Mouse (Mus musculus): ENCODE results near the gene Mif. TPM values are rescaled to one million over a fixed set of nuclear protein-coding genes. Genes with fewer than 3 reads are reported as not detected.

Gene Mif
- total and polyA plus RNA-seq, 2 experiments from 2014 or later: 976 to 1,685 TPM

DNA sequence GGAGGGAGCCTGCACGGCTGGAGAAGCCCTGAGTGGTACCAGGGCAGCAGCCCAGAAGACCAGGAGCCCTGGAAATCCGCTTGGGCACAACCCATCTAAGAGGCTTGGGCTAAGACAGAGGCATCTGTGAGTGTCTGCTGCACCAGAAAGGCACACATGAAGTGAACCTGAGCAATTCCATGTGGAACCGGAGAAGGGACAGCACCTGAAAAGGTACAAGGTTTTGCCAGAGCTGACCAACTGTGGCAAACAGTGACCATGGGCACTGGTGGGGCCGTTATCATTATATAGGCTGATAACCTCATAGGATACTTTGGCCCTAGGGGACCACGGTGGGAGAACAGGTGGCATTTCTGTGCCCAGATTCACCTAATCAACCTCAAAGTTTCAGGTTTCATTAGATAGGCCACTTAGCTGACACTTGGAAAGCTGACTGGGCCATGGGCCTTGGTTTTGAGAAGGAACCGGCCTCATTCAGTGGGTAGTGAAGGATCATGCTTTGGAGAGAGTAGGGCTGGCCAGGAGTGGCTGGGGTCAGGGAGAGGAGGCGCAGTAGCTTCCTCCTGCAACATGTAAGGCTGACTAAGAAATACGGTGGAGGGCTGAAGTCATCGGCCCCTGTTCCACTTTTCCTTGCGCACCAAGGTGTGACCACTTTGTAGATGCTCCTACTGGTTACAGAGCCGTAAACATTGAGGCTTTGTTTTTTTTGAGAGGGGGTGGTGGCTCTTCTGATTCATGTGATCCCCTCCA, 3.7 kb downstream of the Mif start:
- H3K4me2 ChIP-seq (ENCODE audit: low read depth, low read length, poor library complexity, severe bottlenecking): no peak overlapping the region
- 85% methylated on average over 11 of the region's 11 CpGs for WGBS
- DNase-seq (ENCODE audit: low spot score) (no peak), ATAC-seq (ENCODE audit: low FRiP score) (no peak)
- no peak overlapping the region for H3K4me3 ChIP-seq (ENCODE audit: low read depth, low read length)
- H3K27me3 ChIP-seq (ENCODE audit: insufficient read depth, low read length): no peaks in the 10 kb centered on the region
- H3K4me1 ChIP-seq (ENCODE audit: insufficient read depth, low read length): peaks cover 9% of the 10 kb centered on the region; the same call in 1 of the 2 replicates
- peaks cover 15% of the 10 kb centered on the region; the same call in 1 of the 2 replicates for H3K36me3 ChIP-seq (ENCODE audit: insufficient read depth, low read length)
- H3K27ac ChIP-seq (ENCODE audit: low read depth, low read length): no peak overlapping the region
- no peak overlapping the region for H3K9ac ChIP-seq (replicated peaks; ENCODE audit: low read length, poor library complexity, severe bottlenecking)
- no peak for TF ChIP-seq CTCF (IDR thresholded peaks at IDR 0.05)
- H3K9me3 ChIP-seq (ENCODE audit: low read length): no peaks in the 10 kb centered on the region

DNA sequence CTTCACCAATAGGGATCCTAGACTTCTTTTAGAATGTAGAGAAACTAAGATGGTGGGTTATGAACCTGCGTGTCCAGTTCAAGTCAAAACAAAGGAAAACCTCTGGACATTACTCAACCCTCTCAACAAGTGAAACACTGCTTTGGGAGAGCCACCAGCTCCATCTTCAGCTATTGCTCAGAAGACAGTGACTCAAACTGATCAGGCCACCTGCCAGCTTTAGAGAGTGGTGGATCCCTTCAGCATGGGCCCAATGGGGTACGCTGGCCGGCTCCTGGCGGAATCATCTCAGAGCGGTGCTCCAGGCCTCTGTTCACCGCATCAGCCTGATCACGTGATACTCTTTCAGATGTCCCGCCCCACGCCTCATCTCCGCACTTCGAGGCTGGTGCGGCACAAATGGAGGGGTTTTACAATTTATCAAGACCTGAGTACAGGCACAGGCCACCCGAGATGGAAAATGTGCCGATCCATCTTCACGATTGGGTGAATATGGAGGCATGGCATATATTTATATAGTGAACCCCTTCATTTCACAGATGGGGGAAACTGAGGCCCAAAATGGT, 4.5 kb downstream of the Mif start:
- WGBS: 92% methylated on average over 15 of the region's 15 CpGs
- H3K27me3 ChIP-seq (ENCODE audit: insufficient read depth, low read length): no peaks in the 10 kb centered on the region
- no peak overlapping the region for H3K4me2 ChIP-seq (ENCODE audit: low read depth, low read length, poor library complexity, severe bottlenecking)
- peaks cover 15% of the 10 kb centered on the region; the same call in 1 of the 2 replicates for H3K36me3 ChIP-seq (ENCODE audit: insufficient read depth, low read length)
- no peak overlapping the region for H3K9ac ChIP-seq (replicated peaks; ENCODE audit: low read length, poor library complexity, severe bottlenecking)
- no peaks in the 10 kb centered on the region for H3K9me3 ChIP-seq (ENCODE audit: low read length)
- H3K4me1 ChIP-seq (ENCODE audit: insufficient read depth, low read length): 0 out of 2 replicates have a peak, but pooled peaks cover 7% of the 10 kb centered on the region
- H3K4me3 ChIP-seq (ENCODE audit: low read depth, low read length): no peak overlapping the region
- TF ChIP-seq CTCF (IDR thresholded peaks at IDR 0.05): no peak
- DNase-seq (ENCODE audit: low spot score): no peak
- no peak for ATAC-seq (ENCODE audit: low FRiP score)
- no peak overlapping the region for H3K27ac ChIP-seq (ENCODE audit: low read depth, low read length)

DNA sequence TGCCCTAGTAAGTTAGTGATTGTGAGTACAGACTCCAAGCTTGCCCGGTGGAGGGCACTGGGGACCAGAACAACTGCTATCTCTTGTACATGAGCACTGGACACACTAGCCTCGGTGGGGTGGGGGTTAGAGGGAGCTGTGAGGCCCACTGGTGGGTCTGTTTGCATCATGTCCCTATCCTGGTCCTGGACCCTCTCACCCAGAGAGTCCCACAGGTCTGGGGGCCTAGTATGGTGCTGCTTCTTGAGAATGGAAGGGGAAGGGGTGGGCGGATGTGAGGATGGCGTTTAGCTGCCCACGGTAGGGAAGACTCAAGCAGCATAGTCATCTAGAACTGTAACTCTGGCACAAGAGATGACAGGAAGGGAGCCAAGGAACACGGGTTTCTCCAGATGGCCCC, 5.2 kb downstream of the Mif start:
- Histone ChIP-seq H3K4me1 (ENCODE audit: insufficient read depth, low read length) (0 out of 2 replicates have a peak, but pooled peaks cover 7% of the 10 kb centered on the region), H3K9me3 (ENCODE audit: low read length) (no peaks in the 10 kb centered on the region), H3K4me2 (ENCODE audit: low read depth, low read length, poor library complexity, severe bottlenecking) (no peak overlapping the region), H3K27me3 (ENCODE audit: insufficient read depth, low read length) (no peaks in the 10 kb centered on the region), H3K27ac (ENCODE audit: low read depth, low read length) (no peak overlapping the region), H3K9ac (replicated peaks; ENCODE audit: low read length, poor library complexity, severe bottlenecking) (no peak overlapping the region), H3K36me3 (ENCODE audit: insufficient read depth, low read length) (peaks cover 15% of the 10 kb centered on the region; the same call in 1 of the 2 replicates), H3K4me3 (ENCODE audit: low read depth, low read length) (no peak overlapping the region)
- ATAC-seq (ENCODE audit: low FRiP score) (no peak), DNase-seq (ENCODE audit: low spot score) (no peak)
- TF ChIP-seq CTCF (IDR thresholded peaks at IDR 0.05): no peak
- 87% methylated on average over 6 of the region's 6 CpGs for WGBS

DNA sequence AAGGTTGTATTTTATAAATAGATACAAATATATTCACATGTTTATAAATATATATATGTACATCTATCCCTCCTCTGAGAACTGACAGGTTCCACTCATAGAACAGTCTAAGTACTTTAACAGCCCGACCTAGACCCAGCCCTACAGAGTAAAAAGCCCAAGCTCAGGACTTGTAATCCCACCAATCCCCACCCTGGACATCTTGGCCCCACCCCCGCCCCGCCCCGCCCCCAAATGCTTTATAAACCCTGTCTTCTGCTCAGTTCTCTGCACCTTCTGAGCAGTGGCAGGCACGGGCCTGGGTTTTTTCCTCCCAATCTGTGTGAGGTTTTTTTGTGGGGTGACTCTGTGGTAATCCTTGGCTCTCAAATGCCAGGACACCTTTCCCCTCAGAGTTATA, 5.9 kb downstream of the Mif start:
- DNase-seq (ENCODE audit: low spot score): no peak
- Histone ChIP-seq H3K36me3 (ENCODE audit: insufficient read depth, low read length) (peaks cover 15% of the 10 kb centered on the region; the same call in 1 of the 2 replicates), H3K4me3 (ENCODE audit: low read depth, low read length) (no peak overlapping the region), H3K9ac (replicated peaks; ENCODE audit: low read length, poor library complexity, severe bottlenecking) (no peak overlapping the region), H3K9me3 (ENCODE audit: low read length) (no peaks in the 10 kb centered on the region), H3K27me3 (ENCODE audit: insufficient read depth, low read length) (no peaks in the 10 kb centered on the region), H3K4me2 (ENCODE audit: low read depth, low read length, poor library complexity, severe bottlenecking) (no peak overlapping the region), H3K4me1 (ENCODE audit: insufficient read depth, low read length) (0 out of 2 replicates have a peak, but pooled peaks cover 7% of the 10 kb centered on the region), H3K27ac (ENCODE audit: low read depth, low read length) (no peak overlapping the region)
- ATAC-seq (ENCODE audit: low FRiP score): no peak
- no peak for TF ChIP-seq CTCF (IDR thresholded peaks at IDR 0.05)
- WGBS: 56% methylated on average over 5 of the region's 5 CpGs

- no peaks in the 10 kb centered on the region for H3K9me3 ChIP-seq (ENCODE audit: low read length)
- no peaks in the 10 kb centered on the region for H3K27me3 ChIP-seq (ENCODE audit: insufficient read depth, low read length)
- 0 out of 2 replicates have a peak, but pooled peaks cover 6% of the 10 kb centered on the region for H3K4me1 ChIP-seq (ENCODE audit: insufficient read depth, low read length)
- whole genome bisulfite sequencing: 19% methylated on average over 10 of the region's 10 CpGs
- no peak overlapping the region for H3K4me3 ChIP-seq (ENCODE audit: low read depth, low read length)
- no peak overlapping the region for H3K9ac ChIP-seq (replicated peaks; ENCODE audit: low read length, poor library complexity, severe bottlenecking)
- peaks cover 15% of the 10 kb centered on the region; the same call in 1 of the 2 replicates for H3K36me3 ChIP-seq (ENCODE audit: insufficient read depth, low read length)
- H3K27ac ChIP-seq (ENCODE audit: low read depth, low read length): no peak overlapping the region
- peak; percentile 82 for TF ChIP-seq CTCF (IDR thresholded peaks at IDR 0.05)
- DNase-seq (ENCODE audit: low spot score) (peak; percentile 90), ATAC-seq (ENCODE audit: low FRiP score) (peak; percentile 61)
- no peak overlapping the region for H3K4me2 ChIP-seq (ENCODE audit: low read depth, low read length, poor library complexity, severe bottlenecking)
These were observed 6.6 kb downstream of the Mif start for GRCm38 (mm10) chr10:75853452-75853851.

- Histone ChIP-seq H3K27me3 (ENCODE audit: insufficient read depth, low read length) (no peaks in the 10 kb centered on the region), H3K4me2 (ENCODE audit: low read depth, low read length, poor library complexity, severe bottlenecking) (no peak overlapping the region), H3K36me3 (ENCODE audit: insufficient read depth, low read length) (peaks cover 15% of the 10 kb centered on the region; the same call in 1 of the 2 replicates), H3K4me3 (ENCODE audit: low read depth, low read length) (no peak overlapping the region), H3K9me3 (ENCODE audit: low read length) (no peaks in the 10 kb centered on the region), H3K27ac (ENCODE audit: low read depth, low read length) (no peak overlapping the region), H3K4me1 (ENCODE audit: insufficient read depth, low read length) (0 out of 2 replicates have a peak, but pooled peaks cover 2% of the 10 kb centered on the region), H3K9ac (replicated peaks; ENCODE audit: low read length, poor library complexity, severe bottlenecking) (no peak overlapping the region)
- no peak for ATAC-seq (ENCODE audit: low FRiP score)
- no peak for TF ChIP-seq CTCF (IDR thresholded peaks at IDR 0.05)
- DNase-seq (ENCODE audit: low spot score): no peak
- 98% methylated on average over 12 of the region's 12 CpGs for WGBS
These were observed 7.4 kb downstream of the Mif start for GRCm38 (mm10) chr10:75852539-75853125.
